Mouse (Mus musculus): ENCODE measurements around the gene Colgalt1. TPM values are rescaled to one million over a fixed set of nuclear protein-coding genes. Genes with fewer than 3 reads are reported as not detected.

Gene Colgalt1
- total and polyA plus RNA-seq, 3 experiments, result 72.0 to 85.3 (median 73.7) TPM

DNA sequence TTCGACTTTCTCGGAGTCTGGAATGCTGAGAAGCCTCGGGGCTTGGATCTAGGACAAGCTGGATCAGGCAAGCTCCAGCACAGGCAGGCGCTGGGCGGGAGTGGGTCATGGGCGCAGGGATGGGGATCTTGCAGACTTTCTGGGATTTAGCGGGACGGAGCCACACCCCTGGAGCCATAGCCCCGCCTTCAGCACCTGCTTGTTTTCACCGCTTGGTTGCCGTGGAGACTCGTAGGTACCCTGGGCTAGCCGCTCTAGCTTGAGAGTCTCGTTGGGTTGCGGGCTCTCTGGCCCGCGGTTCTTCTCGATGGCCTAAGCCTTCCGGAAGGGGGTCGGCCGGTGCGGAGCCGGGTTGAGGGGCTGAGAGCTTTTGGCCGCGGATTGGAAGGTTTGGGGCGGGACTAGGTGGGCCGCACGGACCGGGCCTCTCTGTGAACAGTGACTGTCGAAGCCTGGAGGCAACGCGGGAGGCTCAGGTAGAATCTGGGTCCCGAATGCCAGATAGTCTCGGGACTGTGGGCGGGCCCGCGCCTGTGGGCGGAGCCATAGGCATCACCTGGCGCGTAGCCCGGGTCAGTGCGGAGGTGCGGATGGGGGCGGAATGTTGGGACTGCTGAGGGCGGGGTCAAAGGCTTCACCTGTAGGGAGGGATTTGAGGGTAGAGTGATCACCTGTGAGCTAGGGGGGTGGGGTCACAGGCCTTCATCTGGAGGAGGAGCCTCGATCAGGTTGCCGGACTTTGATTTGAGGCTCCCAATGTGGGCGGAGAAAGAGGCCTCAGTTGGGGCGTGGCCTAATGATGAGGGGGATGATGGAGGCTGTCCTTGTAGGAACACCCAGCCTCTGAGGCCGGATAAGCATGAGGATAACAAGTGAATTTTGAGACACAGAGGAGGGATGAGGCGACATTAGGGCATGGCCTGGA, 41.2 kb upstream of the Colgalt1 start:
- Histone ChIP-seq H3K9me3 (replicated peaks; ENCODE audit: low read length) (peaks cover 7% of the 10 kb centered on the region), H3K79me2 (replicated peaks; ENCODE audit: control insufficient read depth, extremely low read depth, insufficient read depth, poor library complexity, severe bottlenecking) (no peaks in the 10 kb centered on the region), H3K36me3 (replicated peaks in 1 of 2; ENCODE audit: control insufficient read depth in 1 of 2, insufficient read depth in 1 of 2, low read length in 1 of 2) (no peaks in the 10 kb centered on the region), H3K27me3 (replicated peaks) (peaks cover 3% of the 10 kb centered on the region), H3K4me3 (replicated peaks in 1 of 3; ENCODE audit: low read depth in 2 of 3, low read length in 2 of 3, poor library complexity in 1 of 3) (peak overlapping the region in 1 of 3 experiments; percentile 56), H3K27ac (ENCODE audit: insufficient read depth, low read depth) (no peak overlapping the region), H3K4me2 (ENCODE audit: insufficient read depth, low read depth, poor library complexity, severe bottlenecking) (no peak overlapping the region), H3K9ac (ENCODE audit: insufficient read depth, low read depth) (no peak overlapping the region), H3K4me1 (ENCODE audit: control insufficient read depth in 1 of 2, insufficient read depth in 2 of 2) (peaks cover 10 to 13% of the 10 kb centered on the region in 2 experiments)
- in situ Hi-C loops (cut with MboI; ENCODE audit: low pct_ligation_motif_present, low pct_unique_long_range_greater_than_20kb, low sequenced_read_pairs) (no loop called here), dilution Hi-C loops (cut with MboI; ENCODE audit: extremely low pct_ligation_motif_present, extremely low pct_unique_long_range_greater_than_20kb, low sequenced_read_pairs) (no loop called here)
- DNase-seq (ENCODE audit: extremely low read depth), result no peak
- no peak for TF ChIP-seq POLR2AphosphoS2 (IDR thresholded peaks at IDR 0.05; ENCODE audit: low read depth, low read length)
- TF ChIP-seq SMC3 (IDR thresholded peaks at IDR 0.05; ENCODE audit: low read depth, low read length), result no peak
- no peak for TF ChIP-seq TBP (conservative IDR thresholded peaks at IDR 0.05; ENCODE audit: low read depth, low read length)
- no peak for TF ChIP-seq E2F4 (IDR thresholded peaks at IDR 0.05; ENCODE audit: insufficient replicate concordance, low read depth, low read length)
- TF ChIP-seq RCOR1 (conservative IDR thresholded peaks at IDR 0.05; ENCODE audit: low read depth, low read length), result no peak
- TF ChIP-seq HCFC1 (IDR thresholded peaks at IDR 0.05; ENCODE audit: low read depth, low read length), result no peak
- no peak for TF ChIP-seq MAX (IDR thresholded peaks at IDR 0.05; ENCODE audit: low read length)
- TF ChIP-seq MAFK (IDR thresholded peaks at IDR 0.05; ENCODE audit: insufficient replicate concordance, low read length), result no peak
- no peak for TF ChIP-seq MEF2A (IDR thresholded peaks at IDR 0.05; ENCODE audit: borderline replicate concordance, low read depth, low read length)
- no peak for TF ChIP-seq BHLHE40 (IDR thresholded peaks at IDR 0.05; ENCODE audit: low read depth, low read length)
- TF ChIP-seq SIN3A (IDR thresholded peaks at IDR 0.05; ENCODE audit: low read length), result no peak
- no peak for TF ChIP-seq POLR2A (IDR thresholded peaks at IDR 0.05; ENCODE audit: low read depth, low read length)
- TF ChIP-seq TCF12 (IDR thresholded peaks at IDR 0.05; ENCODE audit: low read depth, low read length), result no peak

DNA sequence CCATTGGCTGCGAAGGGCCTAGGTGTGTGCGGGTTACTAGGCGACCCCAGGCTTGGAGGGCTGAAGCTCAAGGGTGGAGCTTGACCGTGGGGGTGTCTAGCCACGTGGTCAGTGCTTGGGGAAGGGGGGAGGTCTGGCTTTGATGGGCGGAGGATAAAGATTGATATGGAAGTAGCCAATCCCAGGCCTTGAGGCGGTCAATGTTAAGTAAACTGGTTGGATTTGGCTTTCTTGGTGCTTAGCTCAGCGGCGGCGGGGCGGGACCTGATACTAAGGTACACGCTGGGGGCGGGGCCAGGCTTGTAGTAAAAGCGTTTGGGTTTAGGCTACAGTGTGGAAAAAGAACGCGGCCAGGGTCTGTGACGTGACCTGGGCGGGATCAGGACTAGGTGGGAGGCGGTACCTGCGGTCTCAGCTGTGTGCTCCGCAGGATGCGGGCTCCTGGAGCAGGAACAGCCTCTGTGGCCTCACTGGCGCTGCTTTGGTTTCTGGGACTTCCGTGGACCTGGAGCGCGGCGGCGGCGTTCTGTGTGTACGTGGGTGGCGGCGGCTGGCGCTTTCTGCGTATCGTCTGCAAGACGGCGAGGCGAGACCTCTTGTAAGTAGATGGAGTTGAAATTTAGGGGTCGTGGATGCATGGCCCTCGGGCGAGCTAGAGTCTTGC, 40.4 kb upstream of the Colgalt1 start:
- Histone ChIP-seq H3K9ac (ENCODE audit: insufficient read depth, low read depth) (peak overlapping the region; percentile 10), H3K4me1 (ENCODE audit: control insufficient read depth in 1 of 2, insufficient read depth in 2 of 2) (peaks cover 10 to 13% of the 10 kb centered on the region in 2 experiments), H3K9me3 (replicated peaks; ENCODE audit: low read length) (peaks cover 1% of the 10 kb centered on the region), H3K27ac (ENCODE audit: insufficient read depth, low read depth) (no peak overlapping the region), H3K4me2 (ENCODE audit: insufficient read depth, low read depth, poor library complexity, severe bottlenecking) (peak overlapping the region; percentile 52), H3K36me3 (replicated peaks in 1 of 2; ENCODE audit: control insufficient read depth in 1 of 2, insufficient read depth in 1 of 2, low read length in 1 of 2) (no peaks in the 10 kb centered on the region), H3K27me3 (replicated peaks) (peaks cover 3% of the 10 kb centered on the region), H3K4me3 (replicated peaks in 1 of 3; ENCODE audit: low read depth in 2 of 3, low read length in 2 of 3, poor library complexity in 1 of 3) (peak overlapping the region; percentile 46 to 56 (median 55)), H3K79me2 (replicated peaks; ENCODE audit: control insufficient read depth, extremely low read depth, insufficient read depth, poor library complexity, severe bottlenecking) (no peaks in the 10 kb centered on the region)
- in situ Hi-C loops (cut with MboI; ENCODE audit: low pct_ligation_motif_present, low pct_unique_long_range_greater_than_20kb, low sequenced_read_pairs) (no loop called here), dilution Hi-C loops (cut with MboI; ENCODE audit: extremely low pct_ligation_motif_present, extremely low pct_unique_long_range_greater_than_20kb, low sequenced_read_pairs) (no loop called here)
- peak; percentile 82 for DNase-seq (ENCODE audit: extremely low read depth)
- peak; percentile 15; the same call in 1 of the 2 replicates for TF ChIP-seq TCF12 (IDR thresholded peaks at IDR 0.05; ENCODE audit: low read depth, low read length)
- no peak for TF ChIP-seq ELF1 (IDR thresholded peaks at IDR 0.05; ENCODE audit: low read depth, low read length)
- TF ChIP-seq MYC (IDR thresholded peaks at IDR 0.05; ENCODE audit: low read depth, low read length), result peak; percentile 30; the same call in 1 of the 2 replicates
- no peak for TF ChIP-seq CHD1 (IDR thresholded peaks at IDR 0.05; ENCODE audit: low read depth, low read length)
- no peak for TF ChIP-seq RAD21 (IDR thresholded peaks at IDR 0.05; ENCODE audit: low read depth, low read length)
- TF ChIP-seq CTCF (conservative IDR thresholded peaks at IDR 0.05 in 1 of 2, IDR thresholded peaks at IDR 0.05 in 1 of 2; ENCODE audit: low read depth in 2 of 2, low read length in 2 of 2), result no peak
- TF ChIP-seq KAT2A (IDR thresholded peaks at IDR 0.05; ENCODE audit: insufficient replicate concordance, low read length), result no peak
- TF ChIP-seq USF2 (conservative IDR thresholded peaks at IDR 0.05; ENCODE audit: low read depth, low read length), result no peak; the same call in none of the 2 replicates
- TF ChIP-seq MXI1 (IDR thresholded peaks at IDR 0.05; ENCODE audit: low read depth, low read length), result peak; percentile 53; the same call in 1 of the 2 replicates
- TF ChIP-seq GABPA (IDR thresholded peaks at IDR 0.05; ENCODE audit: insufficient replicate concordance, low read depth, low read length), result no peak
- no peak for TF ChIP-seq CHD2 (IDR thresholded peaks at IDR 0.05; ENCODE audit: low read length)
- TF ChIP-seq ETS1 (conservative IDR thresholded peaks at IDR 0.05; ENCODE audit: low read depth, low read length), result 0 out of 2 replicates have a peak, but pooled peaks have one; percentile 12
- no peak for TF ChIP-seq RCOR1 (conservative IDR thresholded peaks at IDR 0.05; ENCODE audit: low read depth, low read length)
- no peak for TF ChIP-seq UBTF (IDR thresholded peaks at IDR 0.05; ENCODE audit: low read depth, low read length)
- TF ChIP-seq PAX5 (IDR thresholded peaks at IDR 0.05; ENCODE audit: low read length), result no peak
- no peak for TF ChIP-seq SMC3 (IDR thresholded peaks at IDR 0.05; ENCODE audit: low read depth, low read length)
- no peak for TF ChIP-seq ZMIZ1 (IDR thresholded peaks at IDR 0.05; ENCODE audit: low read depth, low read length)
- TF ChIP-seq MAZ (IDR thresholded peaks at IDR 0.05; ENCODE audit: low read depth, low read length), result no peak
- TF ChIP-seq JUND (conservative IDR thresholded peaks at IDR 0.05; ENCODE audit: low read depth, low read length), result no peak
- no peak for TF ChIP-seq BHLHE40 (IDR thresholded peaks at IDR 0.05; ENCODE audit: low read depth, low read length)
- TF ChIP-seq HCFC1 (IDR thresholded peaks at IDR 0.05; ENCODE audit: low read depth, low read length), result no peak

Measured in CH12.LX (cell line).